Mouse (Mus musculus) skeletal muscle tissue, adult 2 months (tissue): Measurements from ENCODE around the gene Rasd2.

Experiments
- DNase-seq: peaks from one replicate; pipeline ENCODE4 v3.0.0-alpha.2; 2012; ENCODE audit warnings: low read depth, low spot score

Gene Rasd2

GRCm38 (mm10) chr8:75213686-75214085, at the start of gene Rasd2:
Rasd2 (plus strand) TSS chr8:75213944.
- no peak for DNase-seq

GRCm38 (mm10) chr8:75169363-75169762, 44.4 kb upstream of the Rasd2 start:
- DNase-seq: no peak

GRCm38 (mm10) chr8:75172009-75172685, 41.6 kb upstream of the Rasd2 start:
- DNase-seq: no peak

- no peak for DNase-seq
These were observed 20.7 kb upstream of the Rasd2 start for GRCm38 (mm10) chr8:75193022-75193421.

- DNase-seq: no peak
These were observed 19.2 kb upstream of the Rasd2 start for GRCm38 (mm10) chr8:75194473-75195071.

GRCm38 (mm10) chr8:75197170-75197569, 16.6 kb upstream of the Rasd2 start:
- DNase-seq: peak; percentile 15

- DNase-seq: no peak
These were observed 15.9 kb upstream of the Rasd2 start for GRCm38 (mm10) chr8:75197862-75198261.

- DNase-seq: no peak
These were observed 15.4 kb upstream of the Rasd2 start for GRCm38 (mm10) chr8:75198300-75198699.

- no peak for DNase-seq
These were observed 14.6 kb upstream of the Rasd2 start for GRCm38 (mm10) chr8:75198988-75199765.

- peak; percentile 48 for DNase-seq
These were observed 13.8 kb upstream of the Rasd2 start for GRCm38 (mm10) chr8:75199914-75200313.

- DNase-seq: peak; percentile 52
These were observed 11.6 kb upstream of the Rasd2 start for GRCm38 (mm10) chr8:75202041-75202656.

- no peak for DNase-seq
These were observed 10.8 kb upstream of the Rasd2 start for GRCm38 (mm10) chr8:75202913-75203312.

GRCm38 (mm10) chr8:75203420-75203819, 10.3 kb upstream of the Rasd2 start:
- no peak for DNase-seq

- DNase-seq: no peak
These were observed 9.4 kb upstream of the Rasd2 start for GRCm38 (mm10) chr8:75204190-75204868.

- peak; percentile 16 for DNase-seq
These were observed 2.3 kb upstream of the Rasd2 start for GRCm38 (mm10) chr8:75211461-75211860.

- DNase-seq: peak; percentile 60
These were observed 975 bp upstream of the Rasd2 start for GRCm38 (mm10) chr8:75212631-75213306.

- DNase-seq: no peak
These were observed 465 bp upstream of the Rasd2 start for GRCm38 (mm10) chr8:75213307-75213651.

GRCm38 (mm10) chr8:75215046-75215445, 1.3 kb downstream of the Rasd2 start:
- peak; percentile 24 for DNase-seq

- DNase-seq: no peak
These were observed 2.2 kb downstream of the Rasd2 start for GRCm38 (mm10) chr8:75215931-75216330.

- DNase-seq: no peak
These were observed 3.1 kb downstream of the Rasd2 start for GRCm38 (mm10) chr8:75216886-75217285.

GRCm38 (mm10) chr8:75217969-75218368, 4.2 kb downstream of the Rasd2 start:
- DNase-seq: peak; percentile 49
